Mouse (Mus musculus): Measurements from ENCODE around the gene Hopx. TPM values are rescaled to one million over a fixed set of nuclear protein-coding genes. Genes with fewer than 3 reads are reported as not detected.

Hopx gene
- polyA plus RNA-seq, 1 experiment from 2014 or later: 5.5 TPM

DNA sequence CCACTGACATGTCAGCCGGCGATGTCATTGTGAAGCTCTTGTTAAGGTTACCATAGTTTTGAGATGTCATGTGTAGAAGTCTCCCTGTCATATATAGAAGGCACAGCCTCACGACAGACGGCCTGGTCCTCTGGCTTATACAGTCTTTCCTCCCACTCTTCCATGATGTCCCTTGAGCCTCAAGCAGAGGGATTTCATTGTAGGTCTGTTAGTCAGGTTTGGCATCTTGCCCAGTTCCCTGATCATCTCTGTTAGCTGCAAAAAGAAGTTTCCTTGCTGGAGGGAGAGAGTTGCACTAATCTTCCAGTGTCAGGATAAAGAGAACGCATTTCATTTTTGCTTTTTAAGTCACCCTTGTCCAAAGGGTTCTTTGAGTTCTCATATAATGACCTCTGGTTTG, 62.3 kb downstream of the Hopx start:
- no peaks in the 10 kb centered on the region for H3K4me1 ChIP-seq
- 86% methylated on average over 5 of the region's 5 CpGs for WGBS
- H3K27ac ChIP-seq: no peak overlapping the region
- H3K27me3 ChIP-seq: no peaks in the 10 kb centered on the region
- ATAC-seq (ENCODE audit: insufficient number of reproducible peaks, low FRiP score, low TSS enrichment, low read depth): no peak
- no peak overlapping the region for H3K9ac ChIP-seq
- no peaks in the 10 kb centered on the region for H3K9me3 ChIP-seq
- no peak overlapping the region for H3K4me2 ChIP-seq
- no peak overlapping the region for H3K4me3 ChIP-seq
- H3K36me3 ChIP-seq: no peaks in the 10 kb centered on the region

DNA sequence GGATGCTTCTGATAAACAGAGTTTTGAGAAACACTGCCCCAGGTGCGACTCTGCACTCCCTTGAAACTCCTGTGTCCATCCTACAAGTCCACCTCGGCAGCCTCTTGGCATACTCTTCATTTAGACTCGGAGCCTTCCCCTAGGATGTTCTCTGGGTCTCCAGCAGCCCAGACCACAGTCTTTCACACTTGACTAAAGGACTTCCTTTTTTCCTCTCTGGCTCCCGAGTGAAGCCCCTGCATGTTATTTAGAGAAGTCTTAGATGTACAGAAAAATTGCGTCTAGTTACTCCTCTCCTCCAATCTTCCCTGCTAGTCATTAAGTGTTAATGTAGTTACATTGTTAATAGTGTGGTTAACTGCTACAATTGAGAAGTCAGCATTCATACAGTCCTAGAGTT, 70.6 kb downstream of the Hopx start:
- no peaks in the 10 kb centered on the region for H3K9me3 ChIP-seq
- no peak overlapping the region for H3K27ac ChIP-seq
- H3K4me3 ChIP-seq: no peak overlapping the region
- 62% methylated on average over 5 of the region's 5 CpGs for WGBS
- H3K4me2 ChIP-seq: no peak overlapping the region
- H3K36me3 ChIP-seq: no peaks in the 10 kb centered on the region
- no peaks in the 10 kb centered on the region for H3K27me3 ChIP-seq
- H3K4me1 ChIP-seq: no peaks in the 10 kb centered on the region
- no peak overlapping the region for H3K9ac ChIP-seq
- ATAC-seq (ENCODE audit: insufficient number of reproducible peaks, low FRiP score, low TSS enrichment, low read depth): no peak

DNA sequence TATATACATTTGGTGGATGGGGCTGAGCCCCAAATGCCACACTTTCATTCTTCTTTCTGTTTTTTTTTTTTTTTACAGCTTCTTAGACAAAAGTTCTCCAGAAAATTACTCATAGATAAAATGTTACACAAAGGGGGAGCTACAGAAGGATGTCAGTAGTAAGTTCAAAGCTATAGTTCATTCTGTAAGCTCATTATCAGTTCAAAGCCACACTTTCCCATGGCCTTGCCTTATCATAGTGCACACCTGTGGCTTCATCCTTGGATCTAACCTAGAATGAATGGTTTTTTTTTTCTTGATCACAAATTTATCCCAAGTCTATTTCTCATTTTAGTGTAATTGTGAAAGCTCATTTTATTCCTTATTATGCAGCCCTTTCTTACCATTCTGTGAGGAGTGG, 75.5 kb downstream of the Hopx start:
- H3K9me3 ChIP-seq: no peaks in the 10 kb centered on the region
- H3K27me3 ChIP-seq: no peaks in the 10 kb centered on the region
- H3K27ac ChIP-seq: no peak overlapping the region
- no peaks in the 10 kb centered on the region for H3K4me1 ChIP-seq
- no peak overlapping the region for H3K4me2 ChIP-seq
- no peaks in the 10 kb centered on the region for H3K36me3 ChIP-seq
- no peak overlapping the region for H3K4me3 ChIP-seq
- H3K9ac ChIP-seq: no peak overlapping the region
- no peak for ATAC-seq (ENCODE audit: insufficient number of reproducible peaks, low FRiP score, low TSS enrichment, low read depth)

DNA sequence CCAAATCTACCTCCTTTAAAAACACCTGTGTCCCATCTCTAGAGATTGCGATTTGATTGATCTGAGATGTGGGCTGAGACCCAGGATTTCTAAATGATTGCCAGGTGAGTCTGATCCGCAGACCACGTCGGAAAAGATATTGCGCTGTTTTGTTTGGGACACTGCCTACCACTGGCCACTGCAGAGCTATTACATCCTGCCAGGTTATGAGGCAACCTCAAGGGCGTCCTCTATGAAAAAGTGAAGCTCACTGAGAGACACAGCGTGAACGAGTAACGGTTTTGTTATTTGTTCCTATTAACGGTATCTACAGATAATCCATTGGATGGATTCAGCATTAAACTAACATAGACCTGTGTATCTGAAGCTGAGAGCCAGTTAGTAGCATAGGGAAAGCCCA, 76.5 kb downstream of the Hopx start:
- ATAC-seq (ENCODE audit: insufficient number of reproducible peaks, low FRiP score, low TSS enrichment, low read depth): no peak
- H3K36me3 ChIP-seq: no peaks in the 10 kb centered on the region
- no peaks in the 10 kb centered on the region for H3K27me3 ChIP-seq
- H3K4me1 ChIP-seq: no peaks in the 10 kb centered on the region
- 75% methylated on average over 10 of the region's 10 CpGs for WGBS
- no peak overlapping the region for H3K9ac ChIP-seq
- H3K4me3 ChIP-seq: no peak overlapping the region
- H3K4me2 ChIP-seq: no peak overlapping the region
- H3K27ac ChIP-seq: no peak overlapping the region
- H3K9me3 ChIP-seq: no peaks in the 10 kb centered on the region

Other genes with a start within 250 kb of the Hopx start
- gene Aasdh, start 209.6 kb downstream of the Hopx start, polyA plus RNA-seq (2015; fragmentation: Nextera tagmentation; extraction: Ambion mirVana): 15.8 and 16.4 TPM in 2 replicates
- 237 and 238 TPM in 2 replicates for gene Paics, start 163.8 kb downstream of the Hopx start, polyA plus RNA-seq (2015; fragmentation: Nextera tagmentation; extraction: Ambion mirVana)
- 19.3 and 19.4 TPM in 2 replicates for gene Ppat, start 163.5 kb downstream of the Hopx start, polyA plus RNA-seq (2015; fragmentation: Nextera tagmentation; extraction: Ambion mirVana)
- 103 and 109 TPM in 2 replicates for gene Srp72, start 140.4 kb downstream of the Hopx start, polyA plus RNA-seq (2015; fragmentation: Nextera tagmentation; extraction: Ambion mirVana)
- gene Arl9, start 111.1 kb downstream of the Hopx start, polyA plus RNA-seq (2015; fragmentation: Nextera tagmentation; extraction: Ambion mirVana): 0.55 TPM in 1 of 2 replicates, not detected in the other
- 0.16 and 0.22 TPM in 2 replicates for gene Thegl, start 99.1 kb downstream of the Hopx start, polyA plus RNA-seq (2015; fragmentation: Nextera tagmentation; extraction: Ambion mirVana)
- 6.2 and 6.7 TPM in 2 replicates for gene Spink2, start 96.3 kb upstream of the Hopx start, polyA plus RNA-seq (2015; fragmentation: Nextera tagmentation; extraction: Ambion mirVana)
- 32.3 and 37.6 TPM in 2 replicates for gene Rest, start 150.4 kb upstream of the Hopx start, polyA plus RNA-seq (2015; fragmentation: Nextera tagmentation; extraction: Ambion mirVana)
- gene Noa1, start 195.0 kb upstream of the Hopx start, polyA plus RNA-seq (2015; fragmentation: Nextera tagmentation; extraction: Ambion mirVana): 29.4 TPM in 2 replicates
- 50.8 and 54.8 TPM in 2 replicates for gene Polr2b, start 195.0 kb upstream of the Hopx start, polyA plus RNA-seq (2015; fragmentation: Nextera tagmentation; extraction: Ambion mirVana)

All from limb, embryonic 15.5 days (tissue).